Mouse (Mus musculus) midbrain, embryonic 11.5 days (tissue): Measurements from ENCODE around the gene Hsp90aa1. TPM values are rescaled to one million over a fixed set of nuclear protein-coding genes. Genes with fewer than 3 reads are reported as not detected.
"Not testable (repeated sequence)": the region's sequence is repeated elsewhere in the genome, so short reads cannot be mapped to it uniquely, and the experiment has no call there.

ENCODE experiments used
- ATAC-seq: fragments of 200-750 bp; cut with Nextera tagmentation; 2 replicates; pipeline ENCODE4 v1.8.0; 2017; ENCODE audit warnings: moderate TSS enrichment, moderate library complexity; ENCODE audit not compliant: low FRiP score
- DNase-seq: peaks from one replicate; pipeline ENCODE4 v3.0.0; 2015; ENCODE audit warnings: low spot score; ENCODE audit errors: missing footprints
- H3K27ac ChIP-seq: fragments of 300-500 bp; sonication (generic); 2 replicates; pipeline ENCODE4 v1.5.1; 2014; ENCODE audit warnings: low read depth, low read length
- H3K27me3 ChIP-seq: fragments of 300-500 bp; sonication (generic); 2 replicates; pipeline ENCODE4 v1.6.1; 2014; ENCODE audit warnings: mild to moderate bottlenecking, low read length, moderate library complexity, mixed read lengths; ENCODE audit not compliant: control insufficient read depth, insufficient read depth
- H3K36me3 ChIP-seq: fragments of 300-500 bp; sonication (generic); 2 replicates; pipeline ENCODE4 v1.6.1; 2014; ENCODE audit warnings: mild to moderate bottlenecking, low read length, moderate library complexity, mixed read lengths; ENCODE audit not compliant: control insufficient read depth, insufficient read depth
- H3K4me1 ChIP-seq: fragments of 300-500 bp; sonication (generic); 2 replicates; pipeline ENCODE4 v1.6.1; 2014; ENCODE audit warnings: low read length; ENCODE audit not compliant: control insufficient read depth, insufficient read depth
- H3K4me2 ChIP-seq: fragments of 300-500 bp; sonication (generic); 2 replicates; pipeline ENCODE4 v1.6.1; 2014; ENCODE audit warnings: mild to moderate bottlenecking, moderate library complexity
- H3K4me3 ChIP-seq: fragments of 300-500 bp; sonication (generic); 2 replicates; pipeline ENCODE4 v1.5.1; 2014; ENCODE audit warnings: low read depth, low read length
- H3K9ac ChIP-seq: fragments of 300-500 bp; sonication (generic); 2 replicates; pipeline ENCODE4 v1.6.1; 2014; ENCODE audit warnings: low read length
- H3K9me3 ChIP-seq: fragments of 300-500 bp; sonication (generic); 2 replicates; pipeline ENCODE4 v1.6.1; 2016; ENCODE audit warnings: low read length; ENCODE audit not compliant: control insufficient read depth
- WGBS: fragments of 180-500 bp; shearing (Covaris S2); extraction: QIAGEN DNeasy Blood & Tissue Kit; methylation state at CpG from one replicate; pipeline ENCODE4 v1.1.7; 2014; 5-methylcytosine and 5-hydroxymethylcytosine counted together
- polyA plus RNA-seq: library from polyadenylated mRNA; unstranded; fragments of >200 nt; fragmentation: Nextera tagmentation; extraction: Ambion mirVana; gene quantifications from 2 replicates; pipeline ENCODE4 v1.2.1, GENCODE M21; 2014

Hsp90aa1 gene
- polyA plus RNA-seq, 1 experiment from 2014 or later, result 1,584 TPM

- Histone ChIP-seq H3K4me1 (no peaks in the 10 kb centered on the region), H3K27me3 (no peaks in the 10 kb centered on the region), H3K36me3 (no peaks in the 10 kb centered on the region), H3K4me2 (no peak overlapping the region), H3K4me3 (no peak overlapping the region), H3K9me3 (no peaks in the 10 kb centered on the region), H3K27ac (no peak overlapping the region), H3K9ac (no peak overlapping the region)
- ATAC-seq (no peak), DNase-seq (no peak)
- WGBS, result 92% methylated on average over 5 of the region's 5 CpGs
These were observed 22.5 kb upstream of the Hsp90aa1 start for GRCm38 (mm10) chr12:110725051-110725450.

GRCm38 (mm10) chr12:110716004-110716403 is 13.5 kb upstream of the Hsp90aa1 start:
- 40% methylated on average over 5 of the region's 5 CpGs for WGBS

GRCm38 (mm10) chr12:110714215-110714614 is 11.7 kb upstream of the Hsp90aa1 start:
- WGBS, result 94% methylated on average over 6 of the region's 6 CpGs
- Histone ChIP-seq H3K4me3 (no peak overlapping the region), H3K9me3 (0 out of 2 replicates have a peak, but pooled peaks cover 4% of the 10 kb centered on the region), H3K4me2 (no peak overlapping the region), H3K27ac (no peak overlapping the region), H3K36me3 (no peaks in the 10 kb centered on the region), H3K4me1 (no peaks in the 10 kb centered on the region), H3K27me3 (no peaks in the 10 kb centered on the region), H3K9ac (no peak overlapping the region)
- ATAC-seq, result no peak
- no peak for DNase-seq

More at GRCm38 (mm10) chr12:110716004-110716403, 13.5 kb upstream of the Hsp90aa1 start:
- H3K4me1 ChIP-seq, result no peaks in the 10 kb centered on the region
- ATAC-seq, result no peak
- H3K36me3 ChIP-seq, result no peaks in the 10 kb centered on the region
- no peaks in the 10 kb centered on the region for H3K27me3 ChIP-seq
- no peak overlapping the region for H3K4me3 ChIP-seq
- H3K9ac ChIP-seq, result no peak overlapping the region
- no peak overlapping the region for H3K4me2 ChIP-seq
- H3K27ac ChIP-seq, result no peak overlapping the region
- H3K9me3 ChIP-seq, result 0 out of 2 replicates have a peak, but pooled peaks cover 4% of the 10 kb centered on the region
- DNase-seq, result peak; percentile 67

- Histone ChIP-seq H3K36me3 (no peaks in the 10 kb centered on the region), H3K27me3 (no peaks in the 10 kb centered on the region), H3K4me2 (no peak overlapping the region), H3K4me1 (no peaks in the 10 kb centered on the region), H3K9me3 (0 out of 2 replicates have a peak, but pooled peaks cover 4% of the 10 kb centered on the region), H3K4me3 (no peak overlapping the region), H3K27ac (no peak overlapping the region), H3K9ac (no peak overlapping the region)
- 93% methylated on average over 6 of the region's 6 CpGs for WGBS
- peak; percentile 81 for DNase-seq
- ATAC-seq, result no peak
These were observed 11.3 kb upstream of the Hsp90aa1 start for GRCm38 (mm10) chr12:110713784-110714183.

GRCm38 (mm10) chr12:110711270-110711669 is 8.7 kb upstream of the Hsp90aa1 start:
- Histone ChIP-seq H3K27me3 (no peaks in the 10 kb centered on the region), H3K36me3 (no peaks in the 10 kb centered on the region), H3K4me3 (no peak overlapping the region), H3K27ac (no peak overlapping the region), H3K9me3 (0 out of 2 replicates have a peak, but pooled peaks cover 4% of the 10 kb centered on the region), H3K4me1 (no peaks in the 10 kb centered on the region), H3K4me2 (no peak overlapping the region), H3K9ac (no peak overlapping the region)
- 82% methylated on average over 5 of the region's 5 CpGs for WGBS
- DNase-seq, result peak; percentile 45
- ATAC-seq, result no peak

- ATAC-seq (no peak), DNase-seq (peak; percentile 59)
- H3K36me3 ChIP-seq, result no peaks in the 10 kb centered on the region
- H3K4me3 ChIP-seq, result no peak overlapping the region
- no peaks in the 10 kb centered on the region for H3K27me3 ChIP-seq
- no peak overlapping the region for H3K9ac ChIP-seq
- no peaks in the 10 kb centered on the region for H3K9me3 ChIP-seq
- H3K4me2 ChIP-seq, result peak overlapping the region; percentile 53; the same call in 1 of the 2 replicates
- WGBS, result 90% methylated on average over 7 of the region's 7 CpGs
- no peaks in the 10 kb centered on the region for H3K4me1 ChIP-seq
- no peak overlapping the region for H3K27ac ChIP-seq
These were observed 4.9 kb upstream of the Hsp90aa1 start for GRCm38 (mm10) chr12:110707451-110707850.

GRCm38 (mm10) chr12:110706337-110707231 is 4.1 kb upstream of the Hsp90aa1 start:
- no peaks in the 10 kb centered on the region for H3K27me3 ChIP-seq
- no peaks in the 10 kb centered on the region for H3K9me3 ChIP-seq
- ATAC-seq (peak; percentile 73), DNase-seq (peak; percentile 90)
- H3K27ac ChIP-seq, result no peak overlapping the region
- H3K4me3 ChIP-seq, result peak overlapping the region; percentile 31
- peak overlapping the region; percentile 56 for H3K9ac ChIP-seq
- H3K36me3 ChIP-seq, result no peaks in the 10 kb centered on the region
- no peaks in the 10 kb centered on the region for H3K4me1 ChIP-seq
- 1% methylated on average over 27 of the region's 27 CpGs for WGBS
- H3K4me2 ChIP-seq, result peak overlapping the region; percentile 53

- 87% methylated on average over 4 of the region's 4 CpGs for WGBS
- not testable (repeated sequence) for H3K4me1 ChIP-seq, H3K27ac ChIP-seq, H3K36me3 ChIP-seq, H3K4me2 ChIP-seq, ATAC-seq, H3K27me3 ChIP-seq, H3K9me3 ChIP-seq, H3K9ac ChIP-seq, H3K4me3 ChIP-seq
- DNase-seq, result peak; percentile 51
These were observed 2.9 kb upstream of the Hsp90aa1 start for GRCm38 (mm10) chr12:110705419-110705818.

GRCm38 (mm10) chr12:110703682-110704081 is 1.2 kb upstream of the Hsp90aa1 start:
- no peak for ATAC-seq
- no peaks in the 10 kb centered on the region for H3K9me3 ChIP-seq
- WGBS, result 73% methylated on average over 7 of the region's 7 CpGs

More at GRCm38 (mm10) chr12:110703682-110704081, 1.2 kb upstream of the Hsp90aa1 start:
- Histone ChIP-seq H3K4me1 (no peaks in the 10 kb centered on the region), H3K4me3 (no peak overlapping the region), H3K36me3 (no peaks in the 10 kb centered on the region), H3K27me3 (no peaks in the 10 kb centered on the region), H3K9ac (no peak overlapping the region), H3K4me2 (no peak overlapping the region), H3K27ac (no peak overlapping the region)
- DNase-seq, result peak; percentile 69
